Mouse (Mus musculus) stomach, postnatal 0 days (tissue): ENCODE results near the gene Tsga10.

Experiments
- CTCF ChIP-seq: IDR thresholded peaks from 2 replicates; pipeline ENCODE4 v1.5.1; 2016; ENCODE audit warnings: antibody characterized with exemption, low read depth, mild to moderate bottlenecking, moderate library complexity
- EP300 ChIP-seq: optimal IDR thresholded peaks from 2 replicates; pipeline ENCODE3; 2016; ENCODE audit warnings: antibody characterized with exemption

DNA sequence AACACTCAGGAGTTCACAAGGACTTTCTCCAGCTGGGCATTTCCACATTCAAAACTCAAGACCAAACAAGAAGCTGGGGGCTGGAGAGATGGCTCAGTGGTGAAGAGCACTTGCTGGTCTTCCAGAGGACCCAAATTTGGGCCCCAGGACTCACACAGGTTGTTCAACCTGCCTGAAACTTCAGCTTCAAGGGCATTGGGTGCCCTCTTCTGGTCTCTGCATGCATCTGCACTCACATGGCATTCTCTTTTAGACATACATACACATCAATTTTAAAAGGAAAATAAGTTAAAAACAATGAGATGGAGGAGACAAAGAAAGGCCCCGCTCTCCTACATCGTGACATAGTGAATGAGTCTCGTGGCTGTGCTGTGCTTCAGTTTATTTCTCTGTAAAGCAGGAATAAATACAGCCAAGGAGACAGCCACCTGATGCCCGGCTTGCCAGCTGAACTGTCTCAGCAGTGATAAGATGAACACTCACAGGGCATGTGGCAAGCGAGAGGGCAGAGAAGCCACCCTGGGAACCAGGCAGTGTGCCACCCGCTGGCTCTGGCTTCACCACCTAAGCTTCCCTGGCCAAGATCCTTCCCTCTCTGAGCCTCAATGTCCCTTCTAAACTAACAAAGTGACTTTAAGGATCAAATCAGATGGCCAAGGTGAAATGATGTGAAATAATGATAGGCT lies 157.8 kb downstream of the Tsga10 start:
- TF ChIP-seq EP300 = no peak
- peak; percentile 54 for TF ChIP-seq CTCF
